ENCODE assay signal across 17 mouse cellular contexts in genomic region chr1:189219051-189219450, GRCm38 (mm10).
DNase-seq lines count a peak whose midpoint lies in the region; ATAC-seq and TF ChIP-seq lines count a peak whose summit lies in the region.
"Had no signal": no experiment of that assay in that cellular context is flagged by ENCODE, and none has a peak within 500 bp of the region (broad histone marks: within the 10 kb centered on the region; RNA-seq: fewer than 3 reads in every experiment).

No protein-coding gene starts in this region.

- 0 out of 2 replicates have a peak, but pooled peaks have one; percentile 40 for ATAC-seq in lung, embryonic 14.5 days (ENCODE audit: insufficient read depth)
- ATAC-seq: intestine, embryonic 16.5 days had no signal

- TF ChIP-seq POLR2A in heart, adult 2 months (IDR thresholded peaks at IDR 0.05; ENCODE audit: insufficient read depth, low read depth, low read length) = no peak

- DNase-seq in cerebellum, adult 11-12 months = peak; percentile 14
- no peak for DNase-seq in cerebellum, adult 11 months
- DNase-seq in heart, adult 11 months = peak; percentile 78
- no peak for DNase-seq in heart, adult 2 months
- DNase-seq in lung, embryonic 14.5 days = peak; percentile 84
- DNase-seq in lung, postnatal 14 days = no peak
- peak; percentile 42 for DNase-seq in brain, adult 2 months (ENCODE audit: low read depth, low spot score)
- no peak for DNase-seq in B cell, adult 2 months
- DNase-seq: adrenal gland, postnatal 14 days; embryo, embryonic 11 days; spleen, adult 18-20 months had no signal

- no peaks in the 10 kb centered on the region for H3K27me3 ChIP-seq in heart, adult 2 months (ENCODE audit: control insufficient read depth, insufficient read depth, low read length)
- no peaks in the 10 kb centered on the region for H3K27me3 ChIP-seq in lung, embryonic 14.5 days (ENCODE audit: insufficient read depth, low read length)
- H3K27me3 ChIP-seq: heart, embryonic 13.5 days; limb, embryonic 12.5 days; stomach, embryonic 15.5 days had no signal

- no peak overlapping the region for H3K27ac ChIP-seq in heart, adult 2 months
- no peak overlapping the region for H3K27ac ChIP-seq in lung, embryonic 14.5 days (ENCODE audit: low read depth)
- H3K27ac ChIP-seq: heart, embryonic 13.5 days; hindbrain, embryonic 10.5 days; limb, embryonic 12.5 days; liver, embryonic 14.5 days; stomach, embryonic 15.5 days had no signal

- H3K9me3 ChIP-seq in lung, embryonic 14.5 days (ENCODE audit: low read depth, low read length) = no peaks in the 10 kb centered on the region
- H3K9me3 ChIP-seq: heart, embryonic 13.5 days; hindbrain, embryonic 10.5 days; limb, embryonic 12.5 days; stomach, embryonic 15.5 days had no signal

- H3K4me2 ChIP-seq in lung, embryonic 14.5 days = no peak overlapping the region
- H3K4me2 ChIP-seq: heart, embryonic 13.5 days; limb, embryonic 12.5 days; stomach, embryonic 15.5 days had no signal

- no peak for TF ChIP-seq EP300 in heart, adult 2 months (IDR thresholded peaks at IDR 0.05; ENCODE audit: insufficient read depth, low read depth, low read length)

- peaks cover 2% of the 10 kb centered on the region; the same call in 1 of the 2 replicates for H3K4me1 ChIP-seq in heart, adult 2 months (ENCODE audit: control insufficient read depth, insufficient read depth, low read length)
- 0 out of 2 replicates have a peak, but pooled peaks cover 4% of the 10 kb centered on the region for H3K4me1 ChIP-seq in lung, embryonic 14.5 days (ENCODE audit: insufficient read depth)
- H3K4me1 ChIP-seq: hindbrain, embryonic 10.5 days; limb, embryonic 12.5 days; stomach, embryonic 15.5 days had no signal

- intact Hi-C loops in heart, adult 2 months (cut with DNase I) = no loop called here

- no peaks in the 10 kb centered on the region for H3K79me2 ChIP-seq in heart, adult 2 months (replicated peaks; ENCODE audit: control insufficient read depth, insufficient read depth, low read length)

- H3K9ac ChIP-seq in heart, adult 2 months (ENCODE audit: low read depth, low read length) = no peak overlapping the region
- no peak overlapping the region for H3K9ac ChIP-seq in lung, embryonic 14.5 days
- H3K9ac ChIP-seq: heart, embryonic 13.5 days; limb, embryonic 12.5 days; liver, embryonic 14.5 days; stomach, embryonic 15.5 days had no signal

- WGBS in heart, adult 2 months = 73% methylated on average over 10 of the region's 10 CpGs
- 42% methylated on average over 10 of the region's 10 CpGs for WGBS in lung, embryonic 14.5 days

- no peak for TF ChIP-seq CTCF in heart, adult 2 months (IDR thresholded peaks at IDR 0.05)
- no peak for TF ChIP-seq CTCF in lung, embryonic 14.5 days (IDR thresholded peaks at IDR 0.05; ENCODE audit: low read depth)

- no peak overlapping the region for H3K4me3 ChIP-seq in heart, adult 2 months
- no peak overlapping the region for H3K4me3 ChIP-seq in lung, embryonic 14.5 days (ENCODE audit: low read depth, low read length)
- H3K4me3 ChIP-seq: heart, embryonic 13.5 days; hindbrain, embryonic 10.5 days; limb, embryonic 12.5 days; stomach, embryonic 15.5 days had no signal

- H3K36me3 ChIP-seq in heart, adult 2 months (ENCODE audit: control insufficient read depth, insufficient read depth, low read length) = no peaks in the 10 kb centered on the region
- no peaks in the 10 kb centered on the region for H3K36me3 ChIP-seq in lung, embryonic 14.5 days (ENCODE audit: insufficient read depth)
- H3K36me3 ChIP-seq: heart, embryonic 13.5 days; hindbrain, embryonic 10.5 days; limb, embryonic 12.5 days; stomach, embryonic 15.5 days had no signal

Comparison
In these comparisons a context has a peak if more than half of its experiments do, and no peak if none do; other contexts are left out.
1. DNase-seq: peak in cerebellum, adult 11-12 months (single experiment), heart, adult 11 months (single experiment), lung, embryonic 14.5 days (single experiment) and brain, adult 2 months (single experiment); none in cerebellum, adult 11 months (single experiment), heart, adult 2 months (0 of 2), lung, postnatal 14 days (single experiment) and B cell, adult 2 months (0 of 2).